9 mouse cellular contexts compared by ENCODE assay signal in the genomic region with DNA sequence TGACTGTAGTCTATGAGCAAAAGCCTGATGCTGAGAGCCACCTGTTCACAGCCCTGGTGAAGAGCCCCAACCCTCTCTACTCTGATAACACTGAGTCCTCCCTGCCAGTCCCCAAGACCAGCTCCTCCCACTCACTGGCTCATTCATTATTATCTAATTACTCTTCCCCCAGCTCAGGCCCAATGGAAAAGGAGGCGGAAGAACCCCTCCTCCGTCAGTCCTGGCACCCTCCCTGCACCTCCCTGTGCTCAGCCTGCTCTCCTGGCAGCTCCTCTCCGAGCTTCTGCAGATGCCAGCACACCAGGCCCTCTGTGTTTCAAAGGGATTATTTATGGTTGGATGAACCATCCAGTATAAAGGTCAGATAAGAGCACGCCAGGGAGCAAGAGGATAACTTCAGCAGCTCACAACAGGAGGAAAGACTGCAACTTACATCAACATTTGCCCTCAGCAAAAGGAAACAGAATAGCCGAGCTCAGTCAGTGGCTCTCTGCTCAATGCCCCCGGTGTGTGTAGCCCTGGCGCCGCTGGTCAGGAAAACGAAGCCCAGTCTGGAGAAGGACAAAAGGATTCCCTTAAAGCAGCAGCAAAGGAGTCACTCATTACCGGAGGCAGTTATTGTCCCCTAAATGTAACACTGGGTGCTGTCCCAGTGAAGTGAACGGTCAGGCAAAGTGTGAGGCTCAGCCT. TPM values are rescaled to one million over a fixed set of nuclear protein-coding genes. Genes with fewer than 3 reads are reported as not detected.
DNase-seq lines count a peak whose midpoint lies in the region; ATAC-seq lines count a peak whose summit lies in the region.
"Had no signal": no experiment of that assay in that cellular context is flagged by ENCODE, and none has a peak within 500 bp of the region (broad histone marks: within the 10 kb centered on the region; RNA-seq: fewer than 3 reads in every experiment).

No protein-coding gene starts in this region.

- no peaks in the 10 kb centered on the region for H3K9me3 ChIP-seq in megakaryocyte, embryonic 14.5 days
- no peaks in the 10 kb centered on the region for H3K9me3 ChIP-seq in hindbrain, embryonic 16.5 days (ENCODE audit: control insufficient read depth, low read length)
- no peaks in the 10 kb centered on the region for H3K9me3 ChIP-seq in midbrain, embryonic 16.5 days (replicated peaks; ENCODE audit: control insufficient read depth, low read length, poor library complexity, severe bottlenecking)

- H3K36me3 ChIP-seq in megakaryocyte, embryonic 14.5 days (replicated peaks; ENCODE audit: low read length): peaks cover 93% of the 10 kb centered on the region
- H3K36me3 ChIP-seq in hindbrain, embryonic 16.5 days (ENCODE audit: control insufficient read depth, insufficient read depth, low read length): no peaks in the 10 kb centered on the region
- H3K36me3 ChIP-seq in midbrain, embryonic 16.5 days (ENCODE audit: control insufficient read depth, insufficient read depth, low read length): no peaks in the 10 kb centered on the region

- H3K4me3 ChIP-seq in megakaryocyte, embryonic 14.5 days (replicated peaks): peak overlapping the region; percentile 50
- H3K4me3 ChIP-seq in hindbrain, embryonic 16.5 days (ENCODE audit: low read length): no peak overlapping the region
- no peak overlapping the region for H3K4me3 ChIP-seq in midbrain, embryonic 16.5 days (ENCODE audit: low read depth, low read length)

- DNase-seq in cerebellum, postnatal 25 days: peak; percentile 89 to 92
- peak; percentile 91 for DNase-seq in gastrocnemius, postnatal 25 days
- DNase-seq in left cerebral cortex, adult 11 months (ENCODE audit: low spot score): peak; percentile 68

- peak overlapping the region; percentile 11 for H3K4me2 ChIP-seq in hindbrain, embryonic 16.5 days (ENCODE audit: low read length)
- H3K4me2 ChIP-seq in midbrain, embryonic 16.5 days (ENCODE audit: low read length): no peak overlapping the region

- peak overlapping the region; percentile 15; the same call in 1 of the 2 replicates for H3K9ac ChIP-seq in hindbrain, embryonic 16.5 days (ENCODE audit: low read depth, low read length)
- no peak overlapping the region for H3K9ac ChIP-seq in midbrain, embryonic 16.5 days (ENCODE audit: low read depth, low read length)

- H3K27ac ChIP-seq in hindbrain, embryonic 16.5 days (ENCODE audit: low read depth, low read length): peak overlapping the region; percentile 69
- no peak overlapping the region; the same call in 1 of the 2 replicates for H3K27ac ChIP-seq in midbrain, embryonic 16.5 days (ENCODE audit: low read length)

- H3K27me3 ChIP-seq in megakaryocyte, embryonic 14.5 days (replicated peaks): no peaks in the 10 kb centered on the region
- H3K27me3 ChIP-seq in hindbrain, embryonic 16.5 days (replicated peaks; ENCODE audit: control insufficient read depth, insufficient read depth, low read length): no peaks in the 10 kb centered on the region
- no peaks in the 10 kb centered on the region for H3K27me3 ChIP-seq in midbrain, embryonic 16.5 days (ENCODE audit: control insufficient read depth, insufficient read depth, low read depth, low read length)
- H3K27me3 ChIP-seq: CH12.LX had no signal

- no peak for ATAC-seq in megakaryocyte, adult 5-6 weeks (ENCODE audit: poor library complexity, severe bottlenecking)
- peak; percentile 85 for ATAC-seq in hindbrain, embryonic 16.5 days
- ATAC-seq in midbrain, embryonic 16.5 days: peak; percentile 73
- ATAC-seq in granulocyte monocyte progenitor cell, adult 5-6 weeks (replicated peaks; ENCODE audit: poor library complexity, severe bottlenecking): no peak

- 6% methylated on average over 11 of the region's 11 CpGs for WGBS in hindbrain, embryonic 16.5 days
- WGBS in midbrain, embryonic 16.5 days: 5% methylated on average over 11 of the region's 11 CpGs

- peaks cover 83% of the 10 kb centered on the region for H3K4me1 ChIP-seq in megakaryocyte, embryonic 14.5 days
- peaks cover 22% of the 10 kb centered on the region for H3K4me1 ChIP-seq in hindbrain, embryonic 16.5 days (ENCODE audit: control insufficient read depth, insufficient read depth, low read depth, low read length)
- H3K4me1 ChIP-seq in midbrain, embryonic 16.5 days (ENCODE audit: control insufficient read depth, insufficient read depth, low read length): peaks cover 13% of the 10 kb centered on the region

RNA-seq across cellular contexts. Expression of gene Sema4d, which starts 16.4 kb away (rescaled TPM):
- 55.2 and 58.6 TPM in 2 replicates for polyA plus RNA-seq in megakaryocyte, embryonic 14.5 days (2012; ENCODE audit: insufficient read depth, low replicate concordance)
- 99.8 and 110 TPM in 2 replicates for total RNA-seq in megakaryocyte, adult 5-6 weeks (2015)
- 54.1 and 66.6 TPM in 2 replicates for total RNA-seq in megakaryocyte, adult 5-6 weeks (2017)
- total RNA-seq in gastrocnemius, postnatal 25 days (2021): 100 to 1,000 TPM; 132 to 144 TPM
- 14.3 and 17.9 TPM in 2 replicates for polyA plus RNA-seq in hindbrain, embryonic 16.5 days (2015; fragmentation: Nextera tagmentation; extraction: Ambion mirVana)
- polyA plus RNA-seq in midbrain, embryonic 16.5 days (2015; fragmentation: Nextera tagmentation; extraction: Ambion mirVana): 15.4 and 16.7 TPM in 2 replicates
- 31.5 and 32.8 TPM in 2 replicates for total RNA-seq in granulocyte monocyte progenitor cell, adult 5-6 weeks (2014; fragmentation: Nextera tagmentation)
- 8.3 and 9.9 TPM in 2 replicates for total RNA-seq in granulocyte monocyte progenitor cell, adult 5-6 weeks (2017)

Comparison
In these comparisons a context has a peak if more than half of its experiments do, and no peak if none do; other contexts are left out.
1. ATAC-seq: peak in hindbrain, embryonic 16.5 days (single experiment) and midbrain, embryonic 16.5 days (single experiment); none in megakaryocyte, adult 5-6 weeks (single experiment) and granulocyte monocyte progenitor cell, adult 5-6 weeks (single experiment).
2. Peak in every context shown above with its lines, with median percentiles within 50 percentile points of each other: DNase-seq.